Mouse (Mus musculus): Measurements from ENCODE around the gene Gm3336. TPM values are rescaled to one million over a fixed set of nuclear protein-coding genes. Genes with fewer than 3 reads are reported as not detected.

Gene Gm3336
- polyA plus RNA-seq, 1 experiment from 2014 or later, result not detected

- Histone ChIP-seq H3K27me3 (ENCODE audit: low read depth, poor library complexity, severe bottlenecking) (peaks cover 79% of the 10 kb centered on the region), H3K9me3 (replicated peaks) (no peaks in the 10 kb centered on the region), H3K36me3 (no peaks in the 10 kb centered on the region), H3K4me1 (peaks cover 25% of the 10 kb centered on the region), H3K27ac (no peak overlapping the region), H3K4me3 (no peak overlapping the region)
- 87% methylated on average over 18 of the region's 18 CpGs for WGBS
- no peak for DNase-seq (ENCODE audit: low spot score)
Observed at GRCm38 (mm10) chr8:70747211-70747890, 29.0 kb downstream of the Gm3336 start.

- 86% methylated on average over 23 of the region's 23 CpGs for WGBS
- H3K36me3 ChIP-seq, result no peaks in the 10 kb centered on the region
- no peaks in the 10 kb centered on the region for H3K9me3 ChIP-seq (replicated peaks)
- no peak for DNase-seq (ENCODE audit: low spot score)
- peaks cover 67% of the 10 kb centered on the region for H3K27me3 ChIP-seq (ENCODE audit: low read depth, poor library complexity, severe bottlenecking)
- H3K4me1 ChIP-seq, result peaks cover 25% of the 10 kb centered on the region
- H3K27ac ChIP-seq, result no peak overlapping the region
- H3K4me3 ChIP-seq, result no peak overlapping the region
Observed at GRCm38 (mm10) chr8:70748246-70749096, 30.1 kb downstream of the Gm3336 start.

- peaks cover 24% of the 10 kb centered on the region for H3K4me1 ChIP-seq
- no peak overlapping the region for H3K27ac ChIP-seq
- no peak for DNase-seq (ENCODE audit: low spot score)
- no peak overlapping the region for H3K4me3 ChIP-seq
- no peaks in the 10 kb centered on the region for H3K9me3 ChIP-seq (replicated peaks)
- H3K36me3 ChIP-seq, result no peaks in the 10 kb centered on the region
- H3K27me3 ChIP-seq (ENCODE audit: low read depth, poor library complexity, severe bottlenecking), result peaks cover 60% of the 10 kb centered on the region
- 77% methylated on average over 19 of the region's 19 CpGs for WGBS
Observed at GRCm38 (mm10) chr8:70749097-70749674, 30.8 kb downstream of the Gm3336 start.

- DNase-seq (ENCODE audit: low spot score), result no peak
- Histone ChIP-seq H3K27ac (no peak overlapping the region), H3K4me1 (peaks cover 31% of the 10 kb centered on the region), H3K9me3 (replicated peaks) (no peaks in the 10 kb centered on the region), H3K36me3 (no peaks in the 10 kb centered on the region), H3K4me3 (no peak overlapping the region), H3K27me3 (ENCODE audit: low read depth, poor library complexity, severe bottlenecking) (peaks cover 50% of the 10 kb centered on the region)
- WGBS, result 84% methylated on average over 13 of the region's 13 CpGs
Observed at GRCm38 (mm10) chr8:70750128-70750680, 31.9 kb downstream of the Gm3336 start.

GRCm38 (mm10) chr8:70752000-70752764 is 33.8 kb downstream of the Gm3336 start:
- no peaks in the 10 kb centered on the region for H3K9me3 ChIP-seq (replicated peaks)
- peaks cover 35% of the 10 kb centered on the region for H3K27me3 ChIP-seq (ENCODE audit: low read depth, poor library complexity, severe bottlenecking)
- DNase-seq (ENCODE audit: low spot score), result peak; percentile 77
- H3K4me1 ChIP-seq, result peaks cover 39% of the 10 kb centered on the region
- H3K36me3 ChIP-seq, result peaks cover 14% of the 10 kb centered on the region
- no peak overlapping the region for H3K4me3 ChIP-seq
- H3K27ac ChIP-seq, result 0 out of 2 replicates have a peak overlapping the region, but pooled peaks have one; percentile 83
- WGBS, result 29% methylated on average over 11 of the region's 11 CpGs

GRCm38 (mm10) chr8:70753151-70753550 is 34.8 kb downstream of the Gm3336 start:
- 26% methylated on average over 21 of the region's 21 CpGs for WGBS
- peak overlapping the region; percentile 83 for H3K27ac ChIP-seq
- no peaks in the 10 kb centered on the region for H3K9me3 ChIP-seq (replicated peaks)
- H3K4me3 ChIP-seq, result peak overlapping the region; percentile 26
- peaks cover 25% of the 10 kb centered on the region for H3K27me3 ChIP-seq (ENCODE audit: low read depth, poor library complexity, severe bottlenecking)
- DNase-seq (ENCODE audit: low spot score), result no peak
- H3K36me3 ChIP-seq, result peaks cover 24% of the 10 kb centered on the region
- H3K4me1 ChIP-seq, result peaks cover 39% of the 10 kb centered on the region

- Histone ChIP-seq H3K27me3 (ENCODE audit: low read depth, poor library complexity, severe bottlenecking) (peaks cover 14% of the 10 kb centered on the region), H3K4me3 (peak within 1 kb of the TSS; percentile 71), H3K36me3 (peaks cover 30% of the 10 kb centered on the region), H3K4me1 (peaks cover 47% of the 10 kb centered on the region), H3K9me3 (replicated peaks) (no peaks in the 10 kb centered on the region), H3K27ac (peak within 1 kb of the TSS; percentile 83)
- WGBS, result 8% methylated on average over 37 of the region's 37 CpGs
- peak; percentile 92 for DNase-seq (ENCODE audit: low spot score)
Observed at GRCm38 (mm10) chr8:70754043-70754870, 35.9 kb downstream of the Gm3336 start, which contains the start of gene Rab3a. TSS of gene Rab3a (plus strand) at chr8:70754679.

GRCm38 (mm10) chr8:70754871-70755660 is 36.7 kb downstream of the Gm3336 start:
- Histone ChIP-seq H3K4me3 (peak overlapping the region; percentile 71), H3K36me3 (peaks cover 30% of the 10 kb centered on the region), H3K27ac (peak overlapping the region; percentile 83), H3K27me3 (ENCODE audit: low read depth, poor library complexity, severe bottlenecking) (peaks cover 6% of the 10 kb centered on the region; the same call in 1 of the 2 replicates), H3K4me1 (peaks cover 55% of the 10 kb centered on the region), H3K9me3 (replicated peaks) (no peaks in the 10 kb centered on the region)
- 19% methylated on average over 50 of the region's 50 CpGs for WGBS
- DNase-seq (ENCODE audit: low spot score), result peak; percentile 63

- WGBS, result 87% methylated on average over 24 of the region's 24 CpGs
- Histone ChIP-seq H3K27me3 (ENCODE audit: low read depth, poor library complexity, severe bottlenecking) (0 out of 2 replicates have a peak, but pooled peaks cover 4% of the 10 kb centered on the region), H3K4me1 (peaks cover 61% of the 10 kb centered on the region), H3K9me3 (replicated peaks) (no peaks in the 10 kb centered on the region), H3K27ac (no peak overlapping the region), H3K36me3 (peaks cover 30% of the 10 kb centered on the region), H3K4me3 (peak overlapping the region; percentile 71)
- DNase-seq (ENCODE audit: low spot score), result no peak
Observed at GRCm38 (mm10) chr8:70755661-70756475, 37.5 kb downstream of the Gm3336 start.

GRCm38 (mm10) chr8:70756476-70757040 is 38.2 kb downstream of the Gm3336 start:
- WGBS, result 92% methylated on average over 6 of the region's 6 CpGs
- H3K9me3 ChIP-seq (replicated peaks), result no peaks in the 10 kb centered on the region
- 0 out of 2 replicates have a peak, but pooled peaks cover 4% of the 10 kb centered on the region for H3K27me3 ChIP-seq (ENCODE audit: low read depth, poor library complexity, severe bottlenecking)
- H3K4me1 ChIP-seq, result peaks cover 68% of the 10 kb centered on the region
- peaks cover 30% of the 10 kb centered on the region for H3K36me3 ChIP-seq
- no peak for DNase-seq (ENCODE audit: low spot score)
- no peak overlapping the region for H3K4me3 ChIP-seq
- H3K27ac ChIP-seq, result no peak overlapping the region
